Mouse (Mus musculus) heart, adult 8-10 months (tissue): Measurements from ENCODE around the gene Cdk5rap2. TPM values are rescaled to one million over a fixed set of nuclear protein-coding genes. Genes with fewer than 3 reads are reported as not detected.

Source experiments
- DNase-seq: peaks from one replicate; pipeline ENCODE4 v3.0.0; 2022; ENCODE audit warnings: low spot score
- total RNA-seq, 4 experiments: library from RNA; stranded (reverse); gene quantifications; 2 replicates each; pipeline ENCODE4 v1.2.4; 2022

Cdk5rap2 gene
- 1 to 10 TPM; 4.4 to 5.5 (median 5.0) TPM for total RNA-seq

GRCm38 (mm10) chr4:70409994-70410721 lies at the start of gene Cdk5rap2:
Gene Cdk5rap2 (minus strand): TSS chr4:70410443.
- peak; percentile 97 for DNase-seq

- no peak for DNase-seq
Measured at GRCm38 (mm10) chr4:70452161-70452560, 41.9 kb upstream of the Cdk5rap2 start.

- DNase-seq, result peak; percentile 20
Measured at GRCm38 (mm10) chr4:70451750-70452149, 41.5 kb upstream of the Cdk5rap2 start.

GRCm38 (mm10) chr4:70449668-70450067 lies 39.4 kb upstream of the Cdk5rap2 start:
- no peak for DNase-seq

- no peak for DNase-seq
Measured at GRCm38 (mm10) chr4:70446774-70447173, 36.5 kb upstream of the Cdk5rap2 start.

- DNase-seq, result no peak
Measured at GRCm38 (mm10) chr4:70420202-70420601, 10.0 kb upstream of the Cdk5rap2 start.

GRCm38 (mm10) chr4:70412126-70412525 lies 1.9 kb upstream of the Cdk5rap2 start:
- no peak for DNase-seq

- DNase-seq, result no peak
Measured at GRCm38 (mm10) chr4:70409456-70409855, 787 bp downstream of the Cdk5rap2 start.

- DNase-seq, result no peak
Measured at GRCm38 (mm10) chr4:70402109-70402819, 8.0 kb downstream of the Cdk5rap2 start.

GRCm38 (mm10) chr4:70399476-70399875 lies 10.8 kb downstream of the Cdk5rap2 start:
- DNase-seq, result no peak

- DNase-seq, result no peak
Measured at GRCm38 (mm10) chr4:70399074-70399473, 11.2 kb downstream of the Cdk5rap2 start.

- DNase-seq, result no peak
Measured at GRCm38 (mm10) chr4:70398088-70398487, 12.2 kb downstream of the Cdk5rap2 start.

GRCm38 (mm10) chr4:70396701-70397100 lies 13.5 kb downstream of the Cdk5rap2 start:
- no peak for DNase-seq

- DNase-seq, result no peak
Measured at GRCm38 (mm10) chr4:70394736-70395135, 15.5 kb downstream of the Cdk5rap2 start.

- DNase-seq, result no peak
Measured at GRCm38 (mm10) chr4:70391760-70392372, 18.4 kb downstream of the Cdk5rap2 start.

- DNase-seq, result peak; percentile 28
Measured at GRCm38 (mm10) chr4:70391073-70391472, 19.2 kb downstream of the Cdk5rap2 start.

GRCm38 (mm10) chr4:70386206-70386605 lies 24.0 kb downstream of the Cdk5rap2 start:
- no peak for DNase-seq

GRCm38 (mm10) chr4:70377359-70377758 lies 32.9 kb downstream of the Cdk5rap2 start:
- no peak for DNase-seq

- DNase-seq, result no peak
Measured at GRCm38 (mm10) chr4:70365061-70365858, 45.0 kb downstream of the Cdk5rap2 start.

GRCm38 (mm10) chr4:70361366-70361765 lies 48.9 kb downstream of the Cdk5rap2 start:
- DNase-seq, result no peak

- DNase-seq, result peak; percentile 24
Measured at GRCm38 (mm10) chr4:70355659-70356350, 54.4 kb downstream of the Cdk5rap2 start.
